Mouse (Mus musculus) forelimb bud, embryonic 11.5 days (tissue): ENCODE data around the gene Rbak.
A peak's percentile ranks its signal among the peaks of the same experiment; 100 is the strongest.
"Not testable (repeated sequence)": the region's sequence is repeated elsewhere in the genome, so short reads cannot be mapped to it uniquely, and the experiment has no call there.

Experiments used
- DNase-seq: peaks from one replicate; pipeline ENCODE4 v3.0.0-alpha.2; 2012; ENCODE audit warnings: low read depth, low spot score

Gene Rbak

DNA sequence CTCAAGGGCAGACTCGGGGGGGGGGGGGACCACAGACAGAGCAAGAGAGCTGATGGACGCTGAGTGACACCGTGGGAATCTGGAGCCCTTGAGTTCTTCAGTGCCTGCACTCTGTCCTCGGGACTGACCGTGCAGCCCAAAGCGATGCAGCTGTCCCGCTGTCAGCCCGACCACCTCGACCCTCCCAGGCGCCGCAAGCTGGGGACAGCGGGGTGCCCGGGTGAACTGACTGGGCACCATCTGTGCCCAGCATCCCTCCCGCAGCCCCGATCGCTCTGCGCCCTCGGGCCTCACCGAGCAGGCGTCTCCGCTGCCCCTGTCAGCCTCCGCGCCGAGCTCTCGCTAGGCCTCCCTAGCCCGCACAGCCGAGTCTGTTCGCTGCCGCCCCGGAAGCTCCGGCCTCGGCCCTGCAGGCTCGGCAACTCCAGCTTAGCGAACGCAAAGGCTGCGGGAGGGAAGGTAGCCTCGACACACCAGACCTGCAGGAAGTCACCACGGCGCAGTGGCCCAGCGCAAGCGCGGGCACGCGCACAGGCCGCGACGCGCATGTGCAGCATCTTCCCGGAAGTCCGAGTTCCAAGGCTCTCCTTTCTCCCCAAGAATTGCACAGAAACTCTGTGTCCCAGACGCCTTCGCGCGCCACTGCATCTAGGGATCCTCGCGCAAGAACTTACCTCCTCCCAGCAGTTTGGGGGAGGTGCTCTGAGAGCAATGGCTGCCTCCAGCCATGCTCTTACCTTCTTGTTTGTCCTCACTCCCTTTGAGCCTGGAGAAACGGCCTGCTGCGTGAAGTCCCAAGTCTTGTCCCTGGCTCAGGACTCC lies at the start of gene Rbak, which contains the start of gene Spdye4b:
Gene Rbak (minus strand): TSS at position 521 of the 822 bp plus-strand sequence.
Gene Spdye4b (plus strand): TSS at position 763 of the 822 bp plus-strand sequence.
- peak; percentile 97 for DNase-seq

DNA sequence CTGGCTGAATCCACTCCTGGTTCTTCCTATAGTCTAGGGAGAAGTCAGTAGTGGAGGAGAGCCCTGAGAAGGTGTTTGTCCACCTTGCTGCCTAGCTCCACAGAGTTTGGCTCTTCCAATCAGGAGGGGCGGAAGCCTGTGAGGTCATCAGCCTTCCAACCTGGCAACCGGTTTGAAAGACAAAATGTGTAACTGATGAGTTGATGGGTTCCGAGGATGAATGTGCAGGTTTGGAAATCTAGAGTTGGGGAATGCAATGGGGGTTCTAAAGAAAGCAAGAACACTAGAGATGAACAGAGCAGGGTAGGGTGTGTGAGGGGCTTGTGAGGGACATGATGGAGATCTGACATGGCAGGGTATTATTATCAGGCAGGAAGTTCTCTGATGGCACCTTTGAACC lies 46.2 kb upstream of the Rbak start, which contains the start of gene Spdye4a:
Gene Spdye4a (minus strand): TSS at position 101 of the 400 bp plus-strand sequence.
- DNase-seq: no peak

- DNase-seq: no peak
Measured at GRCm38 (mm10) chr5:143222287-143222686, 41.7 kb upstream of the Rbak start.

GRCm38 (mm10) chr5:143220996-143221395 lies 40.4 kb upstream of the Rbak start:
- DNase-seq: no peak

- DNase-seq: no peak
Measured at GRCm38 (mm10) chr5:143213832-143214231, 33.3 kb upstream of the Rbak start.

DNA sequence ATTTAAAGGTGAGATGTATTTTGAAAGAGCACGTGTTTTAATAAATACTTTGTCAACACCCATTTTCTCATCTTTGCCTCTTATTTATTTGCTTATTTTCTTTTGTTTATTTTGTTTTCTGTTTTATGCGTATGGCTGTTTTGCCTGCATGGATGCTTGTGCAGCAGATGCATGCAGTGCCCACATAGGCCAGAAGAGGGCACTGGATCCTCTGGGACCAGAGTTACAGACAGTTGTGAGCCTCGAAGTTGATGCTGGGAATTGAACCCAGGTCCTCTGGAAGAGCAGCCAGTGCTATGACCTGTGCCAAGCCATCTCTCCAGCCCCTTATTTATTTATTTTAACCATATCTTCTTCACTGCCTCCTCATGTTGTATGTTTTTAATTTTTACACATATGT lies 24.4 kb upstream of the Rbak start:
- DNase-seq: no peak

DNA sequence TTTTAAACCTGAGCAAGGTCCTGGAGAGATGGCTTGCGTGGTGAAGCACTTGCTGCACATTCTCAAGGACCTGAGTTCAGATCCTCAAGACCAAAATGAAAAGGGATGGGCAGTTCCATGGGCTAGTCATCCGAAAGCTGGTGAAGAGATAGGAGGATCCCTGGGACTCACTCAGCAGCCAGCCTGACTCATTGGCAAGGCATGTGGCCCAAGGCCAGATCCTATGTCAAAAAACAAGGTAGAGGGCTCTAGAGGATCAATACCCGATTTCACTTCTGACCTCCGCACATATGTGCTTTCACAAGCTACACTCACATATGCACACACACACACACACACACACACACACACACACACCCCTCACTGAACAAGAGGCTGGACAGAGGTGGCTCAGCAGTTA lies 15.9 kb upstream of the Rbak start:
- no peak for DNase-seq

DNA sequence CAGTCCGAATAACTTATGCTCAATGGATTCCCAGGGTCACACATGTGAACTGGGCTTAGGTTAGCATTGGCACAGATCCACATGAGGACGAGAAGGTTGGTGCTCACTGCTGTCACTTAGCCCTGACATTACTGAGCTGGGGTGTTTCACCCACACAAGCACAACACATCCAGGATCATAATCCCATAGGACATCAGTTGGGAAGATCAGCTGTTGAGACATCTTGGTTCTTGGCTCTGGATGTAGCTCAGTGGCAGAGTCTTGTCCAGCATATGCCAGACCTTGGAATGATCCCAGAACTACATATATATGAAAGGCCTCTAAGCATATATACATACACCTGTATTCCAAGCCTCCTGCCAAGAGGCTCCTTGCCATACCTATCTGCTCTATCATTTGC lies 14.6 kb upstream of the Rbak start:
- no peak for DNase-seq

DNA sequence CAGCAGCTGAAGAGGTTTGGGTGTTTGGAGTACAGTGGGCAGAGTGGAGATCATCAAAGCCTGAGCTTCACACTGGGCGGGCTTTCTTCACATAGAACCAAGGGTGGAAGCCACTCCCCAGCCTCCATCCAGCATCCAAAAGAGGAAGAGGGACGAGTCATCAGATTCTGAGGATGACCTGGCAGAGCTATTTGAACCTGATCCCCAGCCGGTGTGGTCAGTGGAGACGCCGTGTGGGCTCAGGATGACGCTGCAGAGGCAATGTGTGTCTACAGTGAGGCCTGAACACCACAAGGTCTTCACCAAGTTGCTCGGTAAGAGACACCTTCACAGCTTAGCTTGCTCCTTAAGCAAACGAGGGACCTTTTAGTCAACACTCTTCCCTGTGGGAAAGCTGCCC lies 14.2 kb upstream of the Rbak start:
- not testable (repeated sequence) for DNase-seq

DNA sequence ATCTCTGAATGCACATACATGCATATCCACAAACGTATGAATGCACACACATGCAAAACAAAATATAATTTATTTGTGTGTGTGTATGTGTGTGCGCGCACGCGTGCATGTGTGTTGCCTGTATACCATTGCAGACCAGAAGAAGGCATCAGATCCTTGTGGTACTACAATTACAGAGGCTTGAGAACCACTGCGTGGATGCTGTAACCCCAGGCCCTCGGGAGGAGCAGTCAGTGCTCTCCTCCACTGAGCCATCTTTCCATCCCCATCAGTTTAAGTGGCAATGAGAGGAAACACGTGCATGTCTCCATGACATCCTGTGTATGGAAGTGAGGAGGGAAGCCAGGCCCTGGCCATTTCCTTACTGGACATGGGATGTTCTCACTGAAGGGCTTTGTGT lies 12.2 kb upstream of the Rbak start:
- DNase-seq: no peak

GRCm38 (mm10) chr5:143188014-143188413 lies 7.4 kb upstream of the Rbak start:
- DNase-seq: not testable (repeated sequence)

DNA sequence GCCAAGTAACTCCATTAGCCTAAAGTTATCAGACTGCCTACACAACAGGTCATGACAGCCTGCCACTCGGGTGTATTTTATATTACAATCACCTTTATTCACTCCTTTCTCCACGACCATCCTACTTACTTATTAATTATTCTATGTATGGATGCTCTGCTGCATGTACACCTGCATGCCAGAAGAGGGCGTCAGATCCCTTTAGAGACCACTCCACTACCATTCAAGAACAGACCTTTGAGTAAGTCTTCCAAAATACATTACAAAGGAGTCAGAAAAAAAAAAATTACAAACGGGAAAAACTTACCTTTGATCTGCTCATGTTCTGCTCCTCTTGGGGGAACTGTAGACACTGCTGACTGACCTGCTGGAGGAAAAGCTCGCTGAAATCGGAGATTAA lies 1.4 kb downstream of the Rbak start:
- peak; percentile 21 for DNase-seq

DNA sequence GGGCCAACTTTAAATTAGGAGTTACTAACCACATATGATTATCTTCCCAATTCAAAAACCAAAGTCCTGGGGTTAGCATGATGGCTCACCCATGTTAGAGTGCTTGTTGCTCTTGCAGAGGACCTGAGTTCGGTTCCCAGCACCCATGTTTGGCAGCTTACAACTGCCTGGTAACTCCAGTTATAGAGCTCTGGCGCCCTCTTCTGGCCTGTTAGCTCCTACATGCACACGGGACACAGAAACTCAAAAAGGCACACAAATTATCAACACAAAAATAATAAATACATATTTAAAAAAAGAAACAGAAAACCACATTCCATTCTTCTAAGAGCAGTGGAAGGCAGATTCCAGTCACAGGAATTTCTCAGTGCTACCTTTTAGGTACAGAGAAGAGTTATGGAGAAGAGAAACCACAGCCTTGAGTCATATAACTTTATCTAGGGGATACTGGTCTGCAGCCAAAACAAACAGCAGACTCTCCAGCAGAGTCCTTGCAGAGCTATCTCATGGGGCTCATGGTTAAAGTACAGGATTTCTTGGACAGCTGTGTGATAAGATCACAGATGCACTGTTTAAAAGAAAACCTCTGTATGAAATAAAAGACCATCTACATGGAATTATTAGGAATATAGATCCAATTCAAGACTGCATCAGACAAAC lies 2.9 kb downstream of the Rbak start:
- DNase-seq: no peak

GRCm38 (mm10) chr5:143175970-143176369 lies 4.6 kb downstream of the Rbak start:
- no peak for DNase-seq

GRCm38 (mm10) chr5:143165508-143166070 lies 15.0 kb downstream of the Rbak start:
- DNase-seq: no peak

DNA sequence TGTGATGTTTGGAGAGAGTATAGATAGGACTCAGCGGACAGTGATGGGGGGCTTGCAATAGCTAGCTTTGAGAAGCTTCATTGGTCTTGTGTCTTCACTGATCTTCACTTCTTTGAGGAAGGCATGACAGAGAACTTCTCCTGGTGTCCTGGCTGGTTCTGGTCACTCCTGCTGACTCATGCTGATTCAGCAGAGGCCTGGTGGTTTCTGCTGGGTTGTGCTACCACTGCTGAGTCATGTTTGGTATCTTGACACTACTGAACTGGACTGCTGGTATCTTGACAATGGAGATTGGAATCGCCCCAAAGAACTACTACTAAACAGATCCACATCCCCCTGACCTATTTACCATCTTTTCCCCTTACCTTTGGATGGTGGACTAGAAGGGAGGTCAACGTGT lies 25.0 kb downstream of the Rbak start:
- DNase-seq: no peak

DNA sequence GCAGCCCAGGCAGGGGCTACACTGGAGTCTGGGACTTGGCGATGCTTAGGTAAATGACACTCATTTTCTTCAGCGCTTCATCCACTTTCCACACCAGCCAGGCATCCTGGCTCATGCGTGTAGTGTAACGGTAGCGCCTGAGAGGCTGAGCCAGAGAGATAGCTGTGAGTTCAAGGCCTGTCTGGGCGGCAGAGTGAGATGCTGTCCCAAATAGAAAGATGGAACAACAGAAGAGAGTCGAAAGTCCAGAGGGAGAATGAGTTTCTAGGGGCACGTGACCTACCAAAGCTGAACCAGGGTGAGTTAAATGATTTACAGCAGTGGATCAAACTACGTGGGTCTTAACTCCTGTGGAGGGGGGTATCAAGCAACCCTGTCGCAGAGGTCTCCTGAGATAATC lies 26.8 kb downstream of the Rbak start:
- DNase-seq: no peak

- no peak for DNase-seq
Measured at GRCm38 (mm10) chr5:143150044-143150443, 30.5 kb downstream of the Rbak start.

DNA sequence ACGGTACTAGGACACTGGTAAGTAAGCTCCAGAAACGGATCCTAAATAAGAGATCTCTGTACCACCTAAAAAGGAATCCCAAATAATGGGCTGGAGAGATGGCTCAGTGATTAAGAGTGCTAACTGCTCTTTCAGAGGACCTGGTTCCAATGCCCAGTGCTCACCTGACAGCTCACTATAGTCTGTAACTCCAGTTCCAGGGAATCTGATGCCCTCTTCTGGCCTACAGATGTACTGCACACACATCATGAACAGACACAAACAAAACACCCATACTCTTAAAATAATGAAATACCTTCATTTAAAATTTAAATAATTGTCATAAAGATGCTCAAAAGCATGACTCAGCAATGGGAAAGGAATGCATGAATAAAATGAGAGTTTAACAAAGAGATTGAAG lies 31.0 kb downstream of the Rbak start:
- DNase-seq: no peak

- DNase-seq: no peak
Measured at GRCm38 (mm10) chr5:143148661-143149060, 31.9 kb downstream of the Rbak start.

GRCm38 (mm10) chr5:143147481-143147880 lies 33.1 kb downstream of the Rbak start, which contains the start of gene Olfr718-ps1:
Olfr718-ps1 (minus strand) TSS chr5:143147581.
- no peak for DNase-seq

- DNase-seq: no peak
Measured at GRCm38 (mm10) chr5:143137580-143137979, 43.0 kb downstream of the Rbak start.

- DNase-seq: no peak
Measured at GRCm38 (mm10) chr5:143135042-143135441, 45.5 kb downstream of the Rbak start.
